Mouse (Mus musculus) cerebellum, adult (tissue): ENCODE measurements around the gene Kcnq5.
"Not testable (repeated sequence)": the region's sequence is repeated elsewhere in the genome, so short reads cannot be mapped to it uniquely, and the experiment has no call there.

ENCODE experiments used
- ATAC-seq: cut with Nextera tagmentation; 2 replicates; pipeline ENCODE4 v1.9.2; 2017; ENCODE audit warnings: mild to moderate bottlenecking, moderate library complexity, mixed read lengths; ENCODE audit not compliant: insufficient number of reproducible peaks, low FRiP score, low TSS enrichment

Kcnq5 gene

DNA sequence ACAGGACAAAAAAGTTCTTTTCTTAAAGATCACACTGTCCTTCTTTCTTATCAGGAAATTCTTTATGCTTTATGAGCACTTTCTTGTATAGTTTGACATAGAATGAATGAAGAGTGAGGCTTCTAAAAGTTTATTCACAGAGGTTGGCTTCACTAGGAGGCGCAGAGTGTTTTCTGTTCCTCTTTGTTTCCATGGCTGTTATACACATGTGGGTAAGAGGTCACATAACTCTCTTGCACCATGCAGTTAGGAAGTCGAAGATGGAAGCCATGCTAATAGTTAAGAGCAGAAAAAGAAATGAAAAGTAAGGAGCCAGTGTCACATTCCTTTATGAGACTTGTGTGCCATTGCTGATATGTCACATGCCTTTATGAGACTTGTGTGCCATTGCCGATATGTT lies 105.3 kb downstream of the Kcnq5 start:
- ATAC-seq: no peak

DNA sequence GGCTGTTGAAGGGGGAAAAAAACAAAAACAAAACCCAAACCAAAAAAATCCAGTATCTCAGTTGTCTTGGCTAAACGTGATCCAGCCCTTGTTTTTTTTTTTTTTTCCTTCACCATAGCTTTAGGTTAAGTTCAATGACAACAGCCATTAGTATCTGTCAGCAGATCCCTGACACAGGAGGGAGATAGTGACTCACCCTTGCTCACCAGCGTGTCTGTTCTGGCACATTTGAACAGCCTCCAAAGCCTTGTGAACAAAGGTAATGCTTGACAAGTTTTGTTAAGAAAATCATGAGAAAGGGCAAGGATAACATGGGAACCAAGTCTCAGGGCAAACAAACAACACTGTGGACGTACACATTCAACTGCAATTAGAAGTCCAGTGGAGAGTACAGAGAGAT lies 123.2 kb downstream of the Kcnq5 start:
- no peak for ATAC-seq

DNA sequence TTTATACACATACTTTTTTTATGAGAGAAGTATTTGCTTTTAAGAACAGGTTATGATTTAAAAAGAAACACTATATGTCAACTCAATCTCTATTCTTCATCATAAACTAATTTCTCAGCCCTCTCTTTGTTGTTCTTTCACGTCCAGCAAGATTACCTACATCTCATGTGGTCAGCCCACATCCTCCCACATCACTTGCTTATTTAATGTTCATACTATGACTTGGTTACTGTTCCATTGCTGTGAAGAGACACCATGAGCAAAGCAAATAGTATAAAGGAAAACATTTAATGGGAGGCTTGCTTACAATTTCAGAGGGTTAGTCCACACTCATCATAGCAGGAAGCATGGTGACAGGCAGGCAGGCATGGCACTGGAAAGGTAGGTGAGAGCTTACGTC lies 124.4 kb downstream of the Kcnq5 start:
- no peak for ATAC-seq

DNA sequence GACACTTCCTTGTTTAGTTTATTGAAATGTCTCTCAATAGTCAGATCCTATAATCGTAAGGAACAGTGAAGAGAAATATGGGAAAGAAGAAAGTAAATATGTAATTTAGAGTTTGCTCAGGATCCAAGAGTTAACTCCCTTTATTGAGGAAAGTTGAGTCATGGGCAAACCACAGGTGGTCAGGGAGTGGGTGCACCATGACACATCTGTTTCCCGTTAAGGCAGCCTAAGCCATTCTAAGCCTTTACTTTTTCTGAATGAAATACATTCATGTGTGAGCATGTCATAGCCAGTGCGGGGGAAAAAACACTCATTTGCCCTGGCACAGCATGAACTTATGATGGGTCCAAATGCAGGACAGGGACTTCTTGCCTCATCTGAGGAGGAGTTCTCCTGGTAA lies 125.4 kb downstream of the Kcnq5 start:
- ATAC-seq: no peak

DNA sequence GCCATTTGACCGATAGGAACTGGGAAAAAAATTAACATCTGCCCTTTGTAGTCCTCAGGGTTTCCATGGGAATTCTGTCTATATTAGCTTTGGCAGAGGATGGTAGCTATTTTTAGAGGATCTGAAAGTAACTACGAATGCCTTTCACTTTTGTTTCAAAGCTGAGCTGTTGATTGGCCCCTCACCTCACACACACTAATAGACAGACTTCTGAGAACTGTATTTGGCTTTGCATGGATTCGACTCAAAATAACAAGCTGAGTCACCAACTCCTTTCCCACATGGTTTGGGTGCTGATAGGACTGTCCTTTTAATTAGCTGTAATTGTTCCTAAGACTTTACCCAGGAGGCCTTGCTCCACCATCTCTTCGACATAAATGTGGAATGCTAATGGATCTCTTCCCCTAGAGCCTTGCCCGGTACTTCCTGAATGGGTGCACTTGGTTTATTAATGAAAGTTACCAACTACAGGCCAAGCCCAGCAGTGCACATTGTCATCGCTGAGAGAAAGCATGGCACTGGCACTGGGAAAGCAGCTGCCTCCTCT lies 131.8 kb downstream of the Kcnq5 start:
- ATAC-seq: no peak

GRCm38 (mm10) chr1:21820066-21820630 lies 141.6 kb downstream of the Kcnq5 start:
- no peak for ATAC-seq

DNA sequence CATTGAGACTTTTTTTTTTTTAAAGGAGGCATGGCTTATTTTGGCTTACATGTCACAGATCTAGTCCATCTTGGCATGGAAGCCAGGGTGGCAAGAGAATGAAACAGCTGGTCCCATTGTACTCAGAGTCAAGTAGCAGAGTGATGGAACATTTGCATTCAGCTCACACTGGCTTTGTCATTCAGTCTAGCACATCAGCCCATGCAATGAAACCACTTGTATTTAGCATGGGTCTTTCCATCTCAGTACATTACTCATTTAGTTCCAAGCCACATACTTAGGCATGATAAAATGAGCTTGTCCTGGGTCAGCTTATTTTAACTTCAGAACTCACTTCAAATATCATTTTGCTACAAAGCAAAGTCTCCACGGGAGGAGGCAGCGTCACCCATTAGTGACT lies 156.7 kb downstream of the Kcnq5 start:
- no peak for ATAC-seq

- ATAC-seq: no peak
Measured at GRCm38 (mm10) chr1:21804477-21804866, 157.3 kb downstream of the Kcnq5 start.

DNA sequence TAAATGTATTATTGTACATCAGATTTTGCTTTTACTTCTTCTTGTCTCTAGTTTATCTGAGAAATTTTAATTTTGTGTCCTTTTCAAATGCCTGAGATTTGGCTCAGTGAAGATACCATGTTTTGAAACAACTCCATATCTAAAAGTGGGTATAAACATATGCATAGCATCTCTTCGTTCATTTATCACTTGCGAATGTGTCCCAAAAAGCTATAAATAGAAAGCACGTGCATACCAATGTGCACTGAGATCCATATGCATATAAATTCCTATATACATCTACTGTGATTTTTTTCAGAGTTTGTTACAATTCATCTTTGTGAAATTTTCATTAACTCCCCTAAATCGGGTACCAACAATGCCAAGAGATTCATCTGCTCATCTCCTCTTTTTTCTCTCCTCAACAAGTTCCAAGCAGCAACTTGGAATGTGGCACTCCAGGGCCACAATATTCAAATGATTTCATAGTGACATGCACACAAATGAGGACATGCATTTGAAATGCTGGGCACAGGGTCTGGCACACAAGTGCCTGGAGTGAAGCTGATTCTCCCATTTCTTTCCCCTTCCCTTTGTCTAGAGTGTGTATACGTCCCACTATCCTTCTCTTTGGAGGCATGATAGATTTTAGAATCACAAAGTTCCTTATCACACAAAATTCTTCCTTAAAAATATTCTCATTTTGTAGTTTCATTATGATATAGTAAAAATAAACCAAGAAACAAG lies 157.8 kb downstream of the Kcnq5 start:
- no peak for ATAC-seq

DNA sequence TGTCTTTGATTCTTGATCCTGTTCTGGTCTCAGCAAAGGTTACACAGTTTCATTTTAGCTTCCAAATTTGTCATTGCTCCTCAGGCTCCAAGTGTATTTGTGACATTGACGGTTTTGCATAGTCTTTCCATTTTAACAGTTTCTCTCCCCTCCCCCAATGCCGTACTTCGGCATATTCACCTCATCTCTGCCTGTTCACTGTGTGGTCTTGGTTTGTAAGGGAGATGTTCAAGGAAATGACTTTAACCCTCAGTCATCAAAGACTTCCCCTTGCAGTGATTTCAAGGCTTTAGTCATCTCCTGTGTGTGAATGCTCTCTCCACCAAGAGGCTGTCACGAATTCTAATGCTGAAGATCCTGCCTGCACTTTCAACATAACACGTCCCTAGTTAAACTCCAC lies 181.0 kb downstream of the Kcnq5 start:
- ATAC-seq: no peak

DNA sequence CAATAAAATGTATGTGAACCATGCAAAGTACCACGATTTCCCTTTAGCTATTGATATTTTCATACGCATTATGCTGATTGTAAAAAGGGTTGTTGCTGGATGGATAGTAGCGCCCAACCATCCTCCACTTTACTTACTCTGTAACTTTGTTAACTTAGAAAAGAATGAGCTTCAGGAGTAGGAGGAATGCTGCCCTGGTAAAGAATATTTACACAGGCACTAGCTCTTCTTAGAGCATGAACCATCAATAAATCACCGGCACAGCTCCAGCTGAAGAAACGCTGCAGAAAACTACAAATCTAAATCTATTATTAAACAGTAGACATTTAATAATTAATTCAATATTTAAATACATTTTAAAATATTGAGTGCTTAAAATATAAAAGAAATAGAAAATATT lies 184.2 kb downstream of the Kcnq5 start:
- no peak for ATAC-seq

- ATAC-seq: no peak
Measured at GRCm38 (mm10) chr1:21773931-21774330, 187.8 kb downstream of the Kcnq5 start.

GRCm38 (mm10) chr1:21770494-21770893 lies 191.2 kb downstream of the Kcnq5 start:
- no peak for ATAC-seq

DNA sequence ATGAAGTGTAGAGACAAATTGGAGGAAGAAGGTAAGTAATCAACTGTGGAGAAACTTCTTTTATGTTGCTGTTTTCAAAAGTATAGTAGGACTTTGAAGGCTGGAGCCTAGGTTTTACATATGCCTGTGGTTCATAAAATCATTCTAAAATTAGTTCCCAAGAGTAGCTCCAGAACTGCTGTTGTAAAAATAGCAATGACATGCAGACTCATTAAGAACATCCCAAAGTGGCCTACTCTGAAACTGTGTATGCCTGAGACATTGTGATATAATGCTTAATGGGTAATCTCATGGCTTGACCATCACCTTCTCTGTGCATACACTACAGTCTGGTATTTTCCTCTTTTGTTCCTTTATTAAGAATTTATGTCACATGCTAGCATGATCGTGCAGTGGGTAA lies 212.4 kb downstream of the Kcnq5 start:
- ATAC-seq: no peak

DNA sequence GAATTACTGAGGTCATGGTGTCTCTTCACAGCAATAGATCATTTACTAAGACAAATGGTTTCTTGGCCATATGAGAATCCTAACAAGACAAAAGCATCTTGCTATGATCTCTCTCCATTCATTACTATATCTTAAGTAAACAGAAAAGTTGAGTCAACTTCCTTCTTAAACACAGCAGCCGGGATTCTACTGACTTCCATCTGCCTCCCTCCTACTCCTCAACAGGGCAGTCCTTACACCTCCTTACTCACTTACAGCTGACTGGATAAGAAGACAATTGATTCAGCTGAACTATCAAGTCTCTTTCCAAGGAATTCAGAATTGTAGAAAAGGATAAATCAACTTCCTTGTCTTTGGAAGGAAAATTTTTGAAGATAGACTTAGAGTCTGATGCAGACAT lies 232.6 kb downstream of the Kcnq5 start:
- no peak for ATAC-seq

GRCm38 (mm10) chr1:21723231-21723630 lies 238.5 kb downstream of the Kcnq5 start:
- not testable (repeated sequence) for ATAC-seq

GRCm38 (mm10) chr1:21721246-21721645 lies 240.5 kb downstream of the Kcnq5 start:
- no peak for ATAC-seq

GRCm38 (mm10) chr1:21714816-21715215 lies 246.9 kb downstream of the Kcnq5 start:
- no peak for ATAC-seq

- no peak for ATAC-seq
Measured at GRCm38 (mm10) chr1:21712711-21713110, 249.0 kb downstream of the Kcnq5 start.

DNA sequence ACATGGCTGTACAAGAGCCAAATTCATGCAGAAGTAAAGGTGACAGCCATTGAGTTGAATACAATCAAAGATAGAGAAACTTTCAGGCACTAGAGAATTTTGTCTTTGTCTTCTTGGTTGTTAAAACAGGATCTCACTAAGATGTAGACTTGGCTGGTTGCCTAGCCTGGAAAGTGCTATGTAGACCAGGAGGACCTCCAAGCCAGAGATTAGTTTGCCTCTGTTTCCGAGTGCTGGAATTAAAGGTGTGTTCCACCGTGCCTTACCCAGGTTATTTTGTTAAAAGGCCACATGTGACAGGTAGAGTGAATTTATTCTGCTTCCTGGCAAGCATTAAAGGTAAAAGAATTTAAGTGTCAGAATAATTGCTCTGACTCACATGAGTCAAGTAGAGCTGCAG lies 271.3 kb downstream of the Kcnq5 start:
- no peak for ATAC-seq

DNA sequence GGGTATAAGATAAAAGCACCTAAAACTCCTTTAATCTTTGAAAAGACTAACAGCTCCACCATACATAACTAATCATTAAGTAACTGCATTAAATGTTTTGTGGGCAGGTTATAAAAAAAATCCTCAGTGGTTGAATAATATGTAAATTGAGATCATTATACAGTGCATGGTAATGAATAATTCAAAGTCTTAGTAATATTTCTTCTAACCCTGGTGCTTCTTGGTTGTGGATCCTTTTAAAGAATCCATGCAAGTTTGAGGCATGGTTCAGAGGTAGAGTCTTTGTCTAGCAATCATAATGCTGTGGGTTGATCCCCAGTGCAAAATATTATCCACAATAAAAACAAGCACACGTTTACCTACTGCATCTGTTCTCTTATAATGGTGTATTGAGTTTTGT lies 272.8 kb downstream of the Kcnq5 start:
- no peak for ATAC-seq

DNA sequence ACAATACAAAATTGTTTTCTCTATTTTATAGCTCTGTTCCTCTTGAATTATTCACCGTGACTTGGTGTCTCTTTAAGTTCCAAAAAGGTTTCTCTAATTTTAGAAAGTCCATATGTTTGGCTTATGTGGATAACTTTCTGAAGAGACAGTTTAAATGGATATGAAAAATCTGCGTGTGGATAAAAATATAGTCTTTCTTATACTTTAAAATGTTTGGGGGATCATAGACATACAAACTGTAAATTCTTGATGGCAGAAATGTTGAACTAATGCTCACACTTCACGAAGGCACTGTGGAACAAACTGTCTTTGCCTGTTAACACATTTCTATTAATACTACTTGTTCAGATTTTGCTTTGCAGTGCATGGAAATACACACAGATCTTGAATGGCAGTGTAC lies 277.3 kb downstream of the Kcnq5 start:
- no peak for ATAC-seq
